ENCODE assay signal across 18 mouse cellular contexts in the genomic region with DNA sequence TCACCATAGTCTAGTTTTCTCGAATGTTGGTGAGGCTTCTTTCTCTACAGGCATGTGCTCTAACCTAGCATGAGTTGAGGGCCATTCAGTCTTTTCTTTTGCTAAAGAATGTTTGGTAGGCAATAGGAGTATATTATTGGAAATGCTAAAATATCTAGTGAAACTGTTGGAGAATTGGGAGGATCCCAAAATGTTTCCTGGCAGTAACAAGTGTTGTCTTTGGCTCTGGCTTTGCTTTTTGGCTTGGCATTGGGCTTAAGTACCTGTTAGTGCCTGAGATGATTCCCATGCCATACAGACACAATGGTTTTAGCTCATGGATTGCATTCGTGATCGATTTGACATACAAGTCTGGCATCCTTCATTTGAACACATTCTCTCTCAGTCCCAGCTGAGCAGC.
"Had no signal": no experiment of that assay in that cellular context is flagged by ENCODE, and none has a peak within 500 bp of the region (broad histone marks: within the 10 kb centered on the region; RNA-seq: fewer than 3 reads in every experiment).

No protein-coding gene starts in this region.

- H3K27ac ChIP-seq: midbrain, embryonic 10.5 days; midbrain, embryonic 12.5 days; neural tube, embryonic 13.5 days; neural tube, embryonic 15.5 days had no signal

- DNase-seq: lung, adult 18-20 months; lung, embryonic 14.5 days; lung, postnatal 10 days; lung, postnatal 4 days; midbrain, embryonic 14.5 days; retina, postnatal 1 day; right cerebral cortex, adult 18-20 months; right cerebral cortex, postnatal 25 days; right cerebral cortex, postnatal 4 days; spleen, adult 18-20 months; thymus, adult 18-20 months; thymus, postnatal 14 days; thymus, postnatal 36 days had no signal

- H3K4me3 ChIP-seq: midbrain, embryonic 10.5 days; midbrain, embryonic 12.5 days; myocyte; neural tube, embryonic 13.5 days; neural tube, embryonic 15.5 days had no signal
